Mouse (Mus musculus) C2C12 (cell line): ENCODE data around the gene Marveld3.

ENCODE experiments used
- CTCF ChIP-seq: IDR thresholded peaks from one replicate; pipeline ENCODE4 v1.5.1; 2011; ENCODE audit not compliant: control insufficient read depth, insufficient read depth, insufficient read length
- USF1 ChIP-seq: IDR thresholded peaks from one replicate; pipeline ENCODE4 v1.6.1; 2011; ENCODE audit warnings: low read depth, mild to moderate bottlenecking, control low read depth, moderate library complexity

- TF ChIP-seq CTCF = no peak
- no peak for TF ChIP-seq USF1
These were observed 55.1 kb downstream of the Marveld3 start for GRCm38 (mm10) chr8:109906907-109907306.
